Mouse (Mus musculus) C2C12 (cell line): ENCODE results near the gene Pdlim5.

Experiments
- CTCF ChIP-seq: IDR thresholded peaks from one replicate; pipeline ENCODE4 v1.5.1; 2011; ENCODE audit not compliant: control insufficient read depth, insufficient read depth, insufficient read length
- MYOD1 ChIP-seq: IDR thresholded peaks from one replicate; pipeline ENCODE4 v1.6.1; 2011; ENCODE audit warnings: low read depth; ENCODE audit not compliant: control insufficient read depth, insufficient read length

GRCm38 (mm10) chr3:142394796-142395508, 544 bp downstream of the Pdlim5 start:
- TF ChIP-seq CTCF: no peak
- TF ChIP-seq MYOD1: no peak
